31 mouse cellular contexts compared by ENCODE assay signal in the genomic region with DNA sequence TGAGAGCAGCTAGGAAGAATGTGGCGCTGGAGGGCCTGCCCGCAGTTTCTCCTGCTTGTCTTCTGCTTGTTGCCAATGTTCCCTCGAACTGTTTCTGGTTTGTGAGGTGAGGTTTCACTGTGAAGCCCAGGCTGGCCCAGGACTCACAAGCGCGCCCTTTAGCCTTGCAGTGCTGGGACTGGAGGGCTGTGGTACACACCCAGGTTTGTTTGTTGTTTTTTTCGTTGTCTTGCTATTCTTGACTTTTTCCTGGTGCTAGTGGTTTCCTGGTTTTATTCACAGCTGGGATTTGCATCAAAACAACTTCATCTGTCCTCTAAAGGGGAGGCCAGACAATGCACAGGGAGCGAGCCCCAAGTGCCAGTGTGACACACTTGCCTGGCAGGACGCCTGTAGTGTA. TPM values are rescaled to one million over a fixed set of nuclear protein-coding genes. Genes with fewer than 3 reads are reported as not detected.
A peak's percentile ranks its signal among the peaks of the same experiment; 100 is the strongest.
DNase-seq lines count a peak whose midpoint lies in the region; TF ChIP-seq lines count a peak whose summit lies in the region.
"Had no signal": no experiment of that assay in that cellular context is flagged by ENCODE, and none has a peak within 500 bp of the region (broad histone marks: within the 10 kb centered on the region; RNA-seq: fewer than 3 reads in every experiment).

No protein-coding gene starts in this region.

- no peaks in the 10 kb centered on the region for H3K27me3 ChIP-seq in heart, embryonic 10.5 days (ENCODE audit: insufficient read depth, poor library complexity, severe bottlenecking)
- no peaks in the 10 kb centered on the region for H3K27me3 ChIP-seq in ES-Bruce4 (ENCODE audit: control insufficient read depth, insufficient read depth, low read length, poor library complexity, severe bottlenecking)
- H3K27me3 ChIP-seq: embryonic facial prominence, embryonic 13.5 days; forebrain, embryonic 12.5 days; hindbrain, embryonic 12.5 days; limb, embryonic 15.5 days; liver, embryonic 13.5 days; midbrain, embryonic 15.5 days had no signal

- no peaks in the 10 kb centered on the region for H3K36me3 ChIP-seq in heart, embryonic 10.5 days
- H3K36me3 ChIP-seq in ES-Bruce4 (ENCODE audit: control insufficient read depth, insufficient read depth, low read length, poor library complexity, severe bottlenecking): no peaks in the 10 kb centered on the region
- H3K36me3 ChIP-seq: embryonic facial prominence, embryonic 13.5 days; forebrain, embryonic 12.5 days; hindbrain, embryonic 12.5 days; limb, embryonic 10.5 days; liver, embryonic 13.5 days; midbrain, embryonic 15.5 days had no signal

- intact Hi-C loops in heart, postnatal 10 days (cut with DNase I): loop anchor here (2.0 kb wide), 1 partner anchor 40 kb away; a partner anchor contains a TSS
- intact Hi-C loops in left cerebral cortex, postnatal 4 days (cut with DNase I): no loop called here

- no peak overlapping the region for H3K4me3 ChIP-seq in heart, embryonic 10.5 days
- H3K4me3 ChIP-seq in ES-Bruce4 (ENCODE audit: low read depth, low read length): no peak overlapping the region
- H3K4me3 ChIP-seq in brown adipose tissue, adult 24 weeks (ENCODE audit: insufficient read depth, low read depth, low read length): no peak overlapping the region
- H3K4me3 ChIP-seq: embryonic facial prominence, embryonic 13.5 days; forebrain, embryonic 12.5 days; hindbrain, embryonic 12.5 days; limb, embryonic 10.5 days; limb, embryonic 15.5 days; liver, embryonic 13.5 days; megakaryocyte, embryonic 14.5 days; midbrain, embryonic 15.5 days had no signal

- TF ChIP-seq EP300 in ES-Bruce4 (IDR thresholded peaks at IDR 0.05; ENCODE audit: insufficient read depth, low read depth, low read length): 0 out of 2 replicates have a peak, but pooled peaks have one; percentile 47

- no peak for TF ChIP-seq POLR2A in ES-Bruce4 (IDR thresholded peaks at IDR 0.05; ENCODE audit: insufficient read depth, low read length)

- no peak overlapping the region for H3K27ac ChIP-seq in heart, embryonic 10.5 days
- H3K27ac ChIP-seq in ES-Bruce4 (ENCODE audit: insufficient read depth, low read length): no peak overlapping the region
- peak overlapping the region; percentile 89 for H3K27ac ChIP-seq in brown adipose tissue, adult 24 weeks (replicated peaks; ENCODE audit: low read depth, low read length)
- H3K27ac ChIP-seq: embryonic facial prominence, embryonic 13.5 days; forebrain, embryonic 12.5 days; hindbrain, embryonic 12.5 days; limb, embryonic 10.5 days; limb, embryonic 15.5 days; liver, embryonic 13.5 days; midbrain, embryonic 15.5 days had no signal

- H3K9me3 ChIP-seq in heart, embryonic 10.5 days: no peaks in the 10 kb centered on the region
- no peaks in the 10 kb centered on the region for H3K9me3 ChIP-seq in ES-Bruce4 (replicated peaks; ENCODE audit: control insufficient read depth, insufficient read depth, low read length, poor library complexity, severe bottlenecking)
- H3K9me3 ChIP-seq: embryonic facial prominence, embryonic 13.5 days; forebrain, embryonic 12.5 days; hindbrain, embryonic 12.5 days; limb, embryonic 10.5 days; limb, embryonic 15.5 days; liver, embryonic 13.5 days; megakaryocyte, embryonic 14.5 days; midbrain, embryonic 15.5 days had no signal

- DNase-seq in heart, adult 11 months: peak; percentile 96
- DNase-seq in heart, embryonic 10.5 days (ENCODE audit: low spot score): no peak
- DNase-seq in heart, postnatal 10 days: peak; percentile 17 to 22
- DNase-seq in kidney, adult 11 months: no peak
- no peak for DNase-seq in left cerebral cortex, postnatal 4 days
- no peak for DNase-seq in urinary bladder, postnatal 14 days (ENCODE audit: low spot score)
- DNase-seq: adrenal gland, adult 2 months; adrenal gland, postnatal 36 days; cerebellum, adult 9-10 months; cerebellum, postnatal 36 days; forebrain, postnatal 0 days; gastrocnemius, postnatal 25 days; kidney, adult 9 months; kidney, postnatal 10 days; layer of hippocampus, postnatal 36 days; liver, embryonic 13.5 days; lung, adult 18-20 months; lung, postnatal 4 days; right cerebral cortex, adult 18-20 months; right cerebral cortex, postnatal 4 days; thymus, adult 2 months; thymus, postnatal 36 days had no signal

- no peak for TF ChIP-seq CTCF in ES-Bruce4 (IDR thresholded peaks at IDR 0.05; ENCODE audit: low read depth, low read length)

- no peak overlapping the region for H3K9ac ChIP-seq in ES-Bruce4 (ENCODE audit: low read depth, poor library complexity, severe bottlenecking)
- H3K9ac ChIP-seq: embryonic facial prominence, embryonic 13.5 days; forebrain, embryonic 12.5 days; forebrain, postnatal 0 days; hindbrain, embryonic 12.5 days; limb, embryonic 15.5 days; liver, embryonic 13.5 days; midbrain, embryonic 15.5 days had no signal

- 75% methylated on average over 8 of the region's 8 CpGs for WGBS in heart, embryonic 10.5 days

- H3K4me1 ChIP-seq in heart, embryonic 10.5 days: peaks cover 17% of the 10 kb centered on the region
- H3K4me1 ChIP-seq in ES-Bruce4 (ENCODE audit: control insufficient read depth, insufficient read depth, low read length): no peaks in the 10 kb centered on the region
- peaks cover 8% of the 10 kb centered on the region for H3K4me1 ChIP-seq in brown adipose tissue, adult 24 weeks (ENCODE audit: control insufficient read depth, insufficient read depth, insufficient read length, low read length)
- H3K4me1 ChIP-seq: embryonic facial prominence, embryonic 13.5 days; hindbrain, embryonic 12.5 days; limb, embryonic 10.5 days; limb, embryonic 15.5 days had no signal

RNA-seq across cellular contexts. Expression of a gene that starts 39.3 kb away (rescaled TPM):
- 6.6 and 12.2 TPM in 2 replicates for polyA plus RNA-seq in heart, embryonic 10.5 days (2016; fragmentation: Nextera tagmentation; extraction: Ambion mirVana)
- polyA plus RNA-seq in ES-Bruce4 (2011; ENCODE audit: insufficient read depth, insufficient read length, low read depth, missing spikeins): 4.1 and 4.2 TPM in 2 replicates
- 9.3 and 11.6 TPM in 2 replicates for polyA plus RNA-seq in brown adipose tissue, adult 24 weeks (2012; ENCODE audit: insufficient read depth, insufficient read length, missing spikeins)
- total RNA-seq in heart, postnatal 10 days (2021): 10 to 100 TPM; 16.0 to 16.8 TPM
- total RNA-seq in left cerebral cortex, postnatal 4 days (2021): 1 to 10 TPM; 2.2 to 2.8 TPM

Comparison
In these comparisons a context has a peak if more than half of its experiments do, and no peak if none do; other contexts are left out.
1. DNase-seq: peak in heart, adult 11 months (single experiment) and heart, postnatal 10 days (2 of 2); none in heart, embryonic 10.5 days (single experiment), kidney, adult 11 months (single experiment), left cerebral cortex, postnatal 4 days (single experiment) and urinary bladder, postnatal 14 days (single experiment).